Comparison of ENCODE assay signal across 9 mouse cellular contexts in the genomic region with DNA sequence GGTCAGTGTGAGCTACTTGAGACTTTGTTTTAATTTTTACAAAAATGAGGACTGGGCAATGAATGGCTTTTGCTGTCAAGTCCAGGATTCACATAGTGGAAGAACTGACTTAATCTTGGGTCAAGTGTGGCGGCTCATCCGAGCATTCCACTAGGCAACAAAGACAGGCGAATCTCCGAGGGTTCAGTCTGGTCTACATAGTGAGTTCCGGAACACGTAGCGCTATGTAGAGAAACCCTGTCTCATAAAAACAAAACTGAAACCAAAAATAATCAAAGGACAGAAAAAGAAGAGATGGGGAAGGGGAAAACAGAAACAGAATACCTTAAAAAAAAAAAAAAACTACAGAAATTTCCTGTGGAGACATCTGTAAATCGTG. TPM values are rescaled to one million over a fixed set of nuclear protein-coding genes. Genes with fewer than 3 reads are reported as not detected.
DNase-seq lines count a peak whose midpoint lies in the region; ATAC-seq lines count a peak whose summit lies in the region.
"Had no signal": no experiment of that assay in that cellular context is flagged by ENCODE, and none has a peak within 500 bp of the region (broad histone marks: within the 10 kb centered on the region; RNA-seq: fewer than 3 reads in every experiment).

No protein-coding gene starts in this region.

- H3K9ac ChIP-seq in heart, embryonic 11.5 days (ENCODE audit: low read depth, low read length), result no peak overlapping the region
- H3K9ac ChIP-seq in forebrain, embryonic 16.5 days (replicated peaks; ENCODE audit: low read depth, low read length), result no peak overlapping the region
- no peak overlapping the region for H3K9ac ChIP-seq in liver, embryonic 15.5 days

- no peaks in the 10 kb centered on the region for H3K4me1 ChIP-seq in heart, embryonic 11.5 days (ENCODE audit: control insufficient read depth, insufficient read depth, low read length)
- peaks cover 7% of the 10 kb centered on the region for H3K4me1 ChIP-seq in forebrain, embryonic 16.5 days (replicated peaks; ENCODE audit: control insufficient read depth, insufficient read depth, low read length)
- H3K4me1 ChIP-seq in liver, embryonic 15.5 days (replicated peaks), result peaks cover 19% of the 10 kb centered on the region

- H3K9me3 ChIP-seq in heart, embryonic 11.5 days (replicated peaks; ENCODE audit: control insufficient read depth, low read length), result no peaks in the 10 kb centered on the region
- H3K9me3 ChIP-seq in forebrain, embryonic 16.5 days (ENCODE audit: control insufficient read depth, low read length), result no peaks in the 10 kb centered on the region; the same call in 1 of the 2 replicates
- no peaks in the 10 kb centered on the region for H3K9me3 ChIP-seq in liver, embryonic 15.5 days (replicated peaks)

- peak overlapping the region; percentile 72 for H3K4me2 ChIP-seq in heart, embryonic 11.5 days
- H3K4me2 ChIP-seq in forebrain, embryonic 16.5 days (ENCODE audit: low read length), result 0 out of 2 replicates have a peak overlapping the region, but pooled peaks have one; percentile 19
- H3K4me2 ChIP-seq in liver, embryonic 15.5 days, result peak overlapping the region; percentile 90

- DNase-seq in heart, postnatal 25 days (ENCODE audit: low spot score), result no peak
- peak; percentile 73 for DNase-seq in CD4-positive, CD25-positive, alpha-beta regulatory T cell, adult 2 months (ENCODE audit: low read depth, low spot score)
- no peak for DNase-seq in right cerebral cortex, postnatal 36 days (ENCODE audit: low spot score in 2 of 2)
- DNase-seq in gastrocnemius, postnatal 4 days (ENCODE audit: low spot score in 2 of 2), result no peak
- DNase-seq in cerebellum, adult 11-12 months, result no peak

- no peak for ATAC-seq in heart, embryonic 11.5 days (replicated peaks; ENCODE audit: insufficient number of reproducible peaks, low FRiP score, low TSS enrichment)
- ATAC-seq in forebrain, embryonic 16.5 days, result no peak
- no peak for ATAC-seq in liver, embryonic 15.5 days (ENCODE audit: insufficient read depth)

- 51% methylated on average over 8 of the region's 8 CpGs for WGBS in heart, embryonic 11.5 days (ENCODE audit: insufficient replicate concordance)
- WGBS in forebrain, embryonic 16.5 days, result 58% methylated on average over 8 of the region's 8 CpGs
- WGBS in liver, embryonic 15.5 days (ENCODE audit: insufficient replicate concordance), result 32% methylated on average over 8 of the region's 8 CpGs

- intact Hi-C loops in heart, postnatal 25 days (cut with DNase I), result no loop called here

- peaks cover 7% of the 10 kb centered on the region for H3K27me3 ChIP-seq in heart, embryonic 11.5 days (ENCODE audit: control insufficient read depth, insufficient read depth, low read length)
- H3K27me3 ChIP-seq in forebrain, embryonic 16.5 days (replicated peaks; ENCODE audit: control insufficient read depth, insufficient read depth, low read length), result peaks cover 2% of the 10 kb centered on the region; the same call in 1 of the 2 replicates
- H3K27me3 ChIP-seq in liver, embryonic 15.5 days, result peaks cover 15% of the 10 kb centered on the region; the same call in 1 of the 2 replicates

- no peaks in the 10 kb centered on the region for H3K36me3 ChIP-seq in heart, embryonic 11.5 days (ENCODE audit: control insufficient read depth, insufficient read depth, low read length)
- H3K36me3 ChIP-seq in forebrain, embryonic 16.5 days (ENCODE audit: control insufficient read depth, insufficient read depth), result no peaks in the 10 kb centered on the region
- H3K36me3 ChIP-seq in liver, embryonic 15.5 days (replicated peaks), result no peaks in the 10 kb centered on the region

- no peak overlapping the region for H3K27ac ChIP-seq in heart, embryonic 11.5 days (ENCODE audit: low read depth, low read length)
- no peak overlapping the region for H3K27ac ChIP-seq in forebrain, embryonic 16.5 days (ENCODE audit: low read length)
- no peak overlapping the region for H3K27ac ChIP-seq in liver, embryonic 15.5 days (replicated peaks)

- H3K4me3 ChIP-seq in heart, embryonic 11.5 days (ENCODE audit: low read depth, low read length), result peak overlapping the region; percentile 64; the same call in 1 of the 2 replicates
- no peak overlapping the region for H3K4me3 ChIP-seq in forebrain, embryonic 16.5 days (replicated peaks; ENCODE audit: low read length)
- peak overlapping the region; percentile 75 for H3K4me3 ChIP-seq in liver, embryonic 15.5 days (replicated peaks)

RNA-seq across cellular contexts. Expression of a gene that starts 0.6 kb away (rescaled TPM):
- 24.8 and 26.8 TPM in 2 replicates for polyA plus RNA-seq in heart, embryonic 11.5 days (2014; fragmentation: Nextera tagmentation; extraction: Ambion mirVana)
- 10 to 100 TPM; 15.4 to 18.7 TPM for total RNA-seq in heart, postnatal 25 days (2021)
- polyA plus RNA-seq in forebrain, embryonic 16.5 days (2015; fragmentation: Nextera tagmentation; extraction: Ambion mirVana), result 20.9 and 25.0 TPM in 2 replicates
- 11.9 and 12.2 TPM in 2 replicates for polyA plus RNA-seq in liver, embryonic 15.5 days (2015; fragmentation: Nextera tagmentation; extraction: Ambion mirVana)
- 10 to 100 TPM; 11.5 to 13.0 TPM for total RNA-seq in gastrocnemius, postnatal 4 days (2021)

RNA-seq across cellular contexts. Expression of a gene that starts 41.2 kb away (rescaled TPM):
- polyA plus RNA-seq in heart, embryonic 11.5 days (2014; fragmentation: Nextera tagmentation; extraction: Ambion mirVana), result 0.10 TPM in 1 of 2 replicates, not detected in the other
- total RNA-seq in heart, postnatal 25 days (2021), result not detected
- 0.34 TPM in 1 of 2 replicates, not detected in the other for polyA plus RNA-seq in forebrain, embryonic 16.5 days (2015; fragmentation: Nextera tagmentation; extraction: Ambion mirVana)
- not detected in 2 replicates for polyA plus RNA-seq in liver, embryonic 15.5 days (2015; fragmentation: Nextera tagmentation; extraction: Ambion mirVana)
- not detected for total RNA-seq in gastrocnemius, postnatal 4 days (2021)
- polyA plus RNA-seq: neural tube, embryonic 11.5 days had no signal

Comparison
In these comparisons a context has a peak if more than half of its experiments do, and no peak if none do; other contexts are left out.
1. H3K4me2 ChIP-seq: peak in every context shown above with its lines; median percentile 90 in liver, embryonic 15.5 days; 72 in heart, embryonic 11.5 days; 19 in forebrain, embryonic 16.5 days.